Mouse (Mus musculus) hindbrain, embryonic 14.5 days (tissue): ENCODE data around the gene Ssb. TPM values are rescaled to one million over a fixed set of nuclear protein-coding genes. Genes with fewer than 3 reads are reported as not detected.

ENCODE experiments used
- ATAC-seq: fragments of 200-750 bp; cut with Nextera tagmentation; 2 replicates; pipeline ENCODE4 v1.8.0; 2017; ENCODE audit warnings: moderate number of reproducible peaks, mild to moderate bottlenecking, moderate TSS enrichment, moderate library complexity; ENCODE audit not compliant: low FRiP score
- DNase-seq: peaks from one replicate; pipeline ENCODE4 v3.0.0-alpha.2; 2015; ENCODE audit warnings: low spot score
- H3K27ac ChIP-seq: fragments of 300-500 bp; sonication (generic); 2 replicates; pipeline ENCODE4 v1.5.1; 2014; ENCODE audit warnings: mild to moderate bottlenecking, moderate library complexity
- H3K27me3 ChIP-seq: fragments of 300-500 bp; sonication (generic); 2 replicates; pipeline ENCODE4 v1.6.1; 2014; ENCODE audit warnings: mild to moderate bottlenecking, low read length, mixed read lengths; ENCODE audit not compliant: control insufficient read depth, insufficient read depth
- H3K36me3 ChIP-seq: fragments of 300-500 bp; sonication (generic); replicated peaks from 2 replicates; pipeline ENCODE4 v1.6.1; 2014; ENCODE audit not compliant: control insufficient read depth, insufficient read depth
- H3K4me1 ChIP-seq: fragments of 300-500 bp; sonication (generic); replicated peaks from 2 replicates; pipeline ENCODE4 v1.6.1; 2014; ENCODE audit warnings: antibody characterized with exemption, low read length, mixed read lengths; ENCODE audit not compliant: control insufficient read depth, insufficient read depth
- H3K4me2 ChIP-seq: fragments of 300-500 bp; sonication (generic); replicated peaks from 2 replicates; pipeline ENCODE4 v1.6.1; 2014; ENCODE audit warnings: mild to moderate bottlenecking, moderate library complexity
- H3K4me3 ChIP-seq: fragments of 300-500 bp; sonication (generic); replicated peaks from 2 replicates; pipeline ENCODE4 v1.5.1; 2014; ENCODE audit warnings: mild to moderate bottlenecking, low read length
- H3K9ac ChIP-seq: fragments of 300-500 bp; sonication (generic); 2 replicates; pipeline ENCODE4 v1.6.1; 2014
- H3K9me3 ChIP-seq: fragments of 300-500 bp; sonication (generic); 2 replicates; pipeline ENCODE4 v1.6.1; 2016; ENCODE audit warnings: low read length; ENCODE audit not compliant: control insufficient read depth
- WGBS: fragments of 180-500 bp; shearing (Covaris S2); extraction: QIAGEN DNeasy Blood & Tissue Kit; methylation state at CpG from one replicate; pipeline ENCODE4 v1.1.7; 2014; 5-methylcytosine and 5-hydroxymethylcytosine counted together
- polyA plus RNA-seq: library from polyadenylated mRNA; unstranded; fragments of >200 nt; fragmentation: Nextera tagmentation; extraction: Ambion mirVana; gene quantifications from 2 replicates; pipeline ENCODE4 v1.2.1, GENCODE M21; 2014

Ssb gene
- polyA plus RNA-seq, 1 experiment from 2014 or later = 239 TPM

- DNase-seq (no peak), ATAC-seq (no peak)
- H3K4me3 ChIP-seq = no peak overlapping the region
- H3K9me3 ChIP-seq = no peaks in the 10 kb centered on the region
- no peak overlapping the region for H3K27ac ChIP-seq
- H3K4me1 ChIP-seq = peaks cover 16% of the 10 kb centered on the region
- no peak overlapping the region for H3K9ac ChIP-seq
- WGBS = 80% methylated on average over 2 of the region's 2 CpGs
- H3K27me3 ChIP-seq = no peaks in the 10 kb centered on the region
- no peaks in the 10 kb centered on the region for H3K36me3 ChIP-seq
- H3K4me2 ChIP-seq = no peak overlapping the region
Observed at GRCm38 (mm10) chr2:69888957-69889356, 27.6 kb downstream of the Ssb start.

- no peak for DNase-seq
- Histone ChIP-seq H3K27ac (no peak overlapping the region), H3K27me3 (no peaks in the 10 kb centered on the region), H3K4me2 (no peak overlapping the region), H3K4me1 (0 out of 2 replicates have a peak, but pooled peaks cover 6% of the 10 kb centered on the region), H3K9me3 (no peaks in the 10 kb centered on the region), H3K36me3 (no peaks in the 10 kb centered on the region), H3K4me3 (no peak overlapping the region), H3K9ac (no peak overlapping the region)
- 70% methylated on average over 7 of the region's 7 CpGs for WGBS
- no peak for ATAC-seq
Observed at GRCm38 (mm10) chr2:69890843-69891242, 29.5 kb downstream of the Ssb start.

- ATAC-seq = no peak
- DNase-seq = no peak
- no peaks in the 10 kb centered on the region for H3K4me1 ChIP-seq
- H3K4me3 ChIP-seq = no peak overlapping the region
- no peaks in the 10 kb centered on the region for H3K27me3 ChIP-seq
- WGBS = 90% methylated on average over 1 of the region's 1 CpGs
- no peak overlapping the region for H3K4me2 ChIP-seq
- H3K36me3 ChIP-seq = no peaks in the 10 kb centered on the region
- no peak overlapping the region for H3K9ac ChIP-seq
- H3K9me3 ChIP-seq = no peaks in the 10 kb centered on the region
- no peak overlapping the region for H3K27ac ChIP-seq
Observed at GRCm38 (mm10) chr2:69893145-69893544, 31.8 kb downstream of the Ssb start.

GRCm38 (mm10) chr2:69893891-69894290 is 32.5 kb downstream of the Ssb start:
- H3K27me3 ChIP-seq = no peaks in the 10 kb centered on the region
- DNase-seq (no peak), ATAC-seq (no peak)
- no peak overlapping the region for H3K4me2 ChIP-seq
- H3K27ac ChIP-seq = no peak overlapping the region
- H3K9me3 ChIP-seq = no peaks in the 10 kb centered on the region
- no peaks in the 10 kb centered on the region for H3K36me3 ChIP-seq
- H3K4me3 ChIP-seq = no peak overlapping the region
- peaks cover 6% of the 10 kb centered on the region for H3K4me1 ChIP-seq
- no peak overlapping the region for H3K9ac ChIP-seq
- 89% methylated on average over 5 of the region's 5 CpGs for WGBS

GRCm38 (mm10) chr2:69895502-69896223 is 34.3 kb downstream of the Ssb start:
- no peaks in the 10 kb centered on the region for H3K27me3 ChIP-seq
- no peak overlapping the region for H3K9ac ChIP-seq
- H3K4me3 ChIP-seq = no peak overlapping the region
- H3K36me3 ChIP-seq = 0 out of 2 replicates have a peak, but pooled peaks cover 4% of the 10 kb centered on the region
- H3K9me3 ChIP-seq = no peaks in the 10 kb centered on the region
- ATAC-seq = no peak
- H3K27ac ChIP-seq = no peak overlapping the region
- DNase-seq = no peak
- no peak overlapping the region for H3K4me2 ChIP-seq
- 59% methylated on average over 14 of the region's 14 CpGs for WGBS
- H3K4me1 ChIP-seq = peaks cover 14% of the 10 kb centered on the region

- no peak for DNase-seq
- H3K27ac ChIP-seq = no peak overlapping the region
- H3K27me3 ChIP-seq = no peaks in the 10 kb centered on the region
- H3K36me3 ChIP-seq = peaks cover 9% of the 10 kb centered on the region
- H3K9ac ChIP-seq = no peak overlapping the region
- H3K9me3 ChIP-seq = no peaks in the 10 kb centered on the region
- WGBS = 93% methylated on average over 4 of the region's 4 CpGs
- no peak overlapping the region for H3K4me2 ChIP-seq
- no peak for ATAC-seq
- H3K4me3 ChIP-seq = no peak overlapping the region
- peaks cover 14% of the 10 kb centered on the region for H3K4me1 ChIP-seq
Observed at GRCm38 (mm10) chr2:69896224-69896581, 34.8 kb downstream of the Ssb start.

GRCm38 (mm10) chr2:69897039-69897617 is 35.8 kb downstream of the Ssb start, which contains the start of gene Ubr3:
Gene Ubr3 (plus strand): TSS chr2:69897246.
- Histone ChIP-seq H3K4me3 (peak within 1 kb of the TSS; percentile 99), H3K27me3 (no peaks in the 10 kb centered on the region), H3K27ac (peak within 1 kb of the TSS; percentile 92), H3K4me1 (peaks cover 14% of the 10 kb centered on the region), H3K36me3 (peaks cover 18% of the 10 kb centered on the region), H3K9ac (peak within 1 kb of the TSS; percentile 98), H3K4me2 (peak within 1 kb of the TSS; percentile 84), H3K9me3 (no peaks in the 10 kb centered on the region)
- 0% methylated on average over 50 of the region's 65 CpGs for WGBS
- ATAC-seq = peak; percentile 99
- DNase-seq = peak; percentile 95

- peak; percentile 29 for ATAC-seq
- H3K9ac ChIP-seq = peak overlapping the region; percentile 98
- no peak for DNase-seq
- peak overlapping the region; percentile 84 for H3K4me2 ChIP-seq
- H3K4me1 ChIP-seq = peaks cover 14% of the 10 kb centered on the region
- under 1% methylated on average over 55 of the region's 55 CpGs for WGBS
- peak overlapping the region; percentile 92 for H3K27ac ChIP-seq
- H3K36me3 ChIP-seq = peaks cover 19% of the 10 kb centered on the region
- H3K4me3 ChIP-seq = peak overlapping the region; percentile 99
- no peaks in the 10 kb centered on the region for H3K9me3 ChIP-seq
- no peaks in the 10 kb centered on the region for H3K27me3 ChIP-seq
Observed at GRCm38 (mm10) chr2:69897618-69898575, 36.5 kb downstream of the Ssb start.

GRCm38 (mm10) chr2:69903541-69903940 is 42.2 kb downstream of the Ssb start:
- ATAC-seq (no peak), DNase-seq (no peak)
- H3K27me3 ChIP-seq = no peaks in the 10 kb centered on the region
- peaks cover 19% of the 10 kb centered on the region for H3K36me3 ChIP-seq
- no peak overlapping the region for H3K9ac ChIP-seq
- no peaks in the 10 kb centered on the region for H3K9me3 ChIP-seq
- no peak overlapping the region for H3K4me2 ChIP-seq
- peaks cover 12% of the 10 kb centered on the region for H3K4me1 ChIP-seq
- 96% methylated on average over 3 of the region's 3 CpGs for WGBS
- no peak overlapping the region for H3K4me3 ChIP-seq
- no peak overlapping the region for H3K27ac ChIP-seq
